Mouse (Mus musculus) liver, embryonic 11.5 days (tissue): ENCODE results near the gene Npvf. TPM values are rescaled to one million over a fixed set of nuclear protein-coding genes. Genes with fewer than 3 reads are reported as not detected.

ENCODE experiments used
- ATAC-seq: fragments of 200-750 bp; cut with Nextera tagmentation; replicated peaks from 2 replicates; pipeline ENCODE4 v1.8.0; 2017; ENCODE audit warnings: moderate number of reproducible peaks, mild to moderate bottlenecking, moderate TSS enrichment, moderate library complexity; ENCODE audit not compliant: low FRiP score
- DNase-seq: peaks from one replicate; pipeline ENCODE4 v3.0.0-alpha.2; 2017; ENCODE audit warnings: low spot score
- H3K27ac ChIP-seq: fragments of 300-500 bp; sonication (generic); 2 replicates; pipeline ENCODE4 v1.5.1; 2014; ENCODE audit warnings: mild to moderate bottlenecking, low read depth, low read length, control low read depth
- H3K27me3 ChIP-seq: fragments of 300-500 bp; sonication (generic); replicated peaks from 2 replicates; pipeline ENCODE4 v1.6.1; 2014; ENCODE audit warnings: low read length, mixed read lengths; ENCODE audit not compliant: control insufficient read depth, insufficient read depth
- H3K36me3 ChIP-seq: fragments of 300-500 bp; sonication (generic); 2 replicates; pipeline ENCODE4 v1.6.1; 2014; ENCODE audit warnings: mild to moderate bottlenecking, low read length, moderate library complexity, mixed read lengths; ENCODE audit not compliant: control insufficient read depth, insufficient read depth
- H3K4me1 ChIP-seq: fragments of 300-500 bp; sonication (generic); replicated peaks from 2 replicates; pipeline ENCODE4 v1.6.1; 2014; ENCODE audit warnings: low read length, mixed read lengths; ENCODE audit not compliant: control insufficient read depth, insufficient read depth
- H3K4me2 ChIP-seq: fragments of 300-500 bp; sonication (generic); 2 replicates; pipeline ENCODE4 v1.6.1; 2014; ENCODE audit warnings: mild to moderate bottlenecking, control low read depth, moderate library complexity
- H3K4me3 ChIP-seq: fragments of 300-500 bp; sonication (generic); 2 replicates; pipeline ENCODE4 v1.5.1; 2014; ENCODE audit warnings: low read depth, low read length, control low read depth
- H3K9ac ChIP-seq: fragments of 300-500 bp; sonication (generic); 2 replicates; pipeline ENCODE4 v1.6.1; 2014; ENCODE audit warnings: low read depth, low read length, control low read depth
- H3K9me3 ChIP-seq: fragments of 300-500 bp; sonication (generic); 2 replicates; pipeline ENCODE4 v1.6.1; 2016; ENCODE audit warnings: low read length, inconsistent platforms, mixed read lengths; ENCODE audit not compliant: control insufficient read depth
- WGBS: fragments of 180-500 bp; shearing (Covaris S2); extraction: QIAGEN DNeasy Blood & Tissue Kit; methylation state at CpG from one replicate; pipeline ENCODE4 v1.1.7; 2014; 5-methylcytosine and 5-hydroxymethylcytosine counted together
- polyA plus RNA-seq: library from polyadenylated mRNA; unstranded; fragments of >200 nt; fragmentation: Nextera tagmentation; extraction: Ambion mirVana; gene quantifications from 2 replicates; pipeline ENCODE4 v1.2.1, GENCODE M21; 2014

Gene Npvf
- polyA plus RNA-seq, 1 experiment from 2014 or later = not detected

DNA sequence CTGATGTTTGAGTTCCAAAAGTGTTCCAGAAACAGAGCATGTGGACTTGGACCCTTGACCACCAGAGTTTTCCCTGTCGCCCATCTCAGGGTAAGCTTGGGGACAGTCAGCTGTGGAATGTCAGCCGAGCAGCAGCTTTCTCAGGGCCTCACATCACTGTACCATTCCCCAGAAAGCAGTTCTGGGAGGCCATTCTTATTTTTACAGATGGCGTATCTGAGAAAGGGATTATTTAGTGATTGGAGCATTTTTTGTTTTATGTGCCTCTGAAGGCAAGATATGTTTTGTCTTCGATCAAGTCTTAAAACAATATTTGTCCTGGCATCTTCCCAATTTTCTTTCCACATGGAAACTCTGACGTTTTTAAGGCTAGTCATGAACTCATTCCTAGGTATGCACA, 12.7 kb upstream of the Npvf start:
- no peak overlapping the region for H3K9ac ChIP-seq
- H3K27ac ChIP-seq = no peak overlapping the region
- no peak overlapping the region for H3K4me3 ChIP-seq
- H3K4me1 ChIP-seq = no peaks in the 10 kb centered on the region; the same call in 1 of the 2 replicates
- DNase-seq (no peak), ATAC-seq (no peak)
- H3K4me2 ChIP-seq = no peak overlapping the region
- 67% methylated on average over 5 of the region's 5 CpGs for WGBS
- no peaks in the 10 kb centered on the region for H3K27me3 ChIP-seq
- H3K9me3 ChIP-seq = no peaks in the 10 kb centered on the region
- H3K36me3 ChIP-seq = no peaks in the 10 kb centered on the region

DNA sequence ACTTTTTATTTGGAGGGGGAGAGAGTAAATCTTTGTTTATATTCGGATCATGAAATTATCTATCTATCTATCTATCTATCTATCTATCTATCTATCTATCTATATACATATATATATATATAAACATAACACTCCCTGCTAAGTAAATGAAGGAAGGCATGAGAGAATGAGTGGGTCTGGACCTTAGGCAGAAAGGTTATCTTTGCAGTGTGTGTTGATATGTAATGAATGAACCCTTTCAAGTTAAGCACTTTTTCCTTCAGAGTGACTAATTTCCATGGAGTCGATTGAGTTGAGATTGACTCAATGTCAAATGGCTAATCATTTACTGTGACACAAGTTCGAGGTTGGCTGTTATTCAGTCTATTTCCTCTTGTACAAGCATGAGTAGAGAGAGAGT, 10.8 kb upstream of the Npvf start:
- DNase-seq = no peak
- no peak overlapping the region for H3K9ac ChIP-seq
- no peaks in the 10 kb centered on the region; the same call in 1 of the 2 replicates for H3K4me1 ChIP-seq
- H3K9me3 ChIP-seq = no peaks in the 10 kb centered on the region
- ATAC-seq = no peak
- H3K27ac ChIP-seq = no peak overlapping the region
- WGBS = 59% methylated on average over 3 of the region's 3 CpGs
- H3K4me3 ChIP-seq = no peak overlapping the region
- H3K4me2 ChIP-seq = no peak overlapping the region
- H3K36me3 ChIP-seq = no peaks in the 10 kb centered on the region
- no peaks in the 10 kb centered on the region for H3K27me3 ChIP-seq

DNA sequence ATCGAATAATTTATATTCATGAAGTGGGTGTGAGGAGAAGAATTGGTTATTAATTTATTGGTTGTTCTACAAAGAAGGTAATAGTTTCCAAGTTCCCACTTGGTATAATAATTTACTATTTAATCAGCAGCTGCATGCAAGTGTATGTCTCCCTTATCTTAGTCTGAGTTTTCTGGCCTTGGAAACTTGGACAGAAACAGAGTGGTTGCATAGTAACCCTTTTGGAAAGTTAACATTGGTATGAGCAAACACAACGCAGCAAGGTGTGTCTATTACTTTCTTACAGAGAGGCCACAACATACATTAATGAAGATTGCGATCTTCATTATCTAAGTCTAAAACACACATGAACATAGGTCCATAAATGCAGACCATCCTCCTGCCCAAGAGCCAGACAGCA, 10.0 kb upstream of the Npvf start:
- Histone ChIP-seq H3K9me3 (no peaks in the 10 kb centered on the region), H3K4me2 (no peak overlapping the region), H3K27me3 (no peaks in the 10 kb centered on the region), H3K27ac (no peak overlapping the region), H3K36me3 (no peaks in the 10 kb centered on the region), H3K4me1 (no peaks in the 10 kb centered on the region; the same call in 1 of the 2 replicates), H3K9ac (no peak overlapping the region), H3K4me3 (no peak overlapping the region)
- WGBS = 83% methylated on average over 3 of the region's 3 CpGs
- DNase-seq (no peak), ATAC-seq (no peak)

DNA sequence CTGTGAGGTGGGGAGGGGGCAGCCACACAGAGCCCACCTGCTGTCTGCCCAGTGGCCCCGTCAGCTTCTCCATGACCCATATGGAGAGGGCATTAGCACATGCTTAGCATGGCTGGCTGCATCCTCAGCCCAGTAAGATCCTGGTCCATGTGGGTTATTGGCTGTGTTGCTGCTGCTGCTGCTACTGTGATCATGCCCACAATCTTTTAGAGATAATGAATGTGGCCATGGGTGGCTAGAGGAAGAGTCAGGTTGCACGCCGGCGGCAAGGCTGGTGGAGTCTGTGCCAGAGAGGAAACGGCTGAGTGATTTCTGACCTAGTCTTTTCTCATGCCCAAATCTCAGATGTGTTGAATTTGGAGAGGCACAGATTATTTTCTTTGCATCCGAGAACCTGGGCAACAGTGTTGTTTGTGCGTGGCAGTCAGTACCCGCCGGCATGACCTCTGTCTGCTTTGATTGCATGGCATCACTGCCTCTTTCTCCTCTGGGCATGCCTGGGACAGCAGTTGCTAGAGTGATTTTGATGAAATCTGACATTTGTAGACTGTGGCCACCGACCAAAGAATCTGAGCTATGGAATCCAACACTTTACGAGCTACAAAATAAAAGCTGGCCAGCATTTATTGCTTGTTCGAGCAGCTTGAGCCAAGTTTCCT, 8.8 kb upstream of the Npvf start:
- H3K9ac ChIP-seq = no peak overlapping the region
- H3K27ac ChIP-seq = no peak overlapping the region
- ATAC-seq = no peak
- no peak for DNase-seq
- no peaks in the 10 kb centered on the region for H3K9me3 ChIP-seq
- WGBS = 75% methylated on average over 12 of the region's 12 CpGs
- no peaks in the 10 kb centered on the region for H3K36me3 ChIP-seq
- H3K4me1 ChIP-seq = no peaks in the 10 kb centered on the region; the same call in 1 of the 2 replicates
- no peaks in the 10 kb centered on the region for H3K27me3 ChIP-seq
- no peak overlapping the region for H3K4me3 ChIP-seq
- no peak overlapping the region for H3K4me2 ChIP-seq

DNA sequence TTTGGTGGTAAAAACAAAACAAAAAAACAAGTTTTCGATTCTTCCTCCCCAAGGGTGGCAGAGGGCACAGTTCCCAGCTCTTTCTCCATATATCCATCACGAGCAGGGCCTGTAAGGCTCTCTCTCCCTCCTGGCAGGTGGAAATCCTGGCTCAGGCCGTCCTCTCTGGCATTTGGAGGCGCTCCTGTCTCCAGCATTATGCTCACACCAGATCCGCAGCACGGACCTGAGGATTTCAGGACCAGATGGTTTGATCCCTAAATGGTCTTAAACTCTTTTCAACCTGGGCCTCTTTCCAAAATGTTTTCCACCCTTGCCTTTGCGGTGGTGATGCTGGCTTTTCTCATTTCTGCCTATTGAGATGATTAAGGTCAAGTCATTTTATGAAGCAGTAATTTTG, 7.5 kb upstream of the Npvf start:
- H3K4me3 ChIP-seq = no peak overlapping the region
- H3K4me1 ChIP-seq = no peaks in the 10 kb centered on the region; the same call in 1 of the 2 replicates
- H3K4me2 ChIP-seq = no peak overlapping the region
- H3K9me3 ChIP-seq = no peaks in the 10 kb centered on the region
- H3K27me3 ChIP-seq = no peaks in the 10 kb centered on the region
- no peak overlapping the region for H3K9ac ChIP-seq
- WGBS = 68% methylated on average over 7 of the region's 7 CpGs
- H3K27ac ChIP-seq = no peak overlapping the region
- no peaks in the 10 kb centered on the region for H3K36me3 ChIP-seq
- DNase-seq (no peak), ATAC-seq (no peak)

DNA sequence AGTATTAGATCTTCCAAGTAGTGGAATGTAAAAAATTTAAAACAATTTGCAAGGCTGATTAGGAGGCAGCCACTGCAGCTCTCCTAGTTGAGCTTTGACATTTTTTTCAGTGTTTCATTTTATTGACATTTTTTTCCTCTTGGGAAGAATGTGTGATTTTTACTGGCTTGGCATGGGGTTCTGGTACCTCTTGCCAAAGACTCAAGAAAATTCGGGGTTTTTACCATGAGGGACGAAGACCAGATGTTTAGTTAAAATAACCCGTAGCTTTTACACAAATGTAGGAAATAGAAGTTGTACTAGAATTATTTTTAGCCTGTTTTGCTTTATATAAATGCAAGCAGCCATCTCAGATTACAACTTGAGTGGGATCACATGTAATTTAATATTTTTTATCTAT, 4.2 kb upstream of the Npvf start:
- Histone ChIP-seq H3K4me2 (no peak overlapping the region), H3K4me3 (no peak overlapping the region), H3K27me3 (no peaks in the 10 kb centered on the region), H3K27ac (no peak overlapping the region), H3K4me1 (no peaks in the 10 kb centered on the region), H3K9me3 (no peaks in the 10 kb centered on the region), H3K36me3 (no peaks in the 10 kb centered on the region), H3K9ac (no peak overlapping the region)
- no peak for ATAC-seq
- DNase-seq = no peak
- WGBS = 74% methylated on average over 3 of the region's 3 CpGs

DNA sequence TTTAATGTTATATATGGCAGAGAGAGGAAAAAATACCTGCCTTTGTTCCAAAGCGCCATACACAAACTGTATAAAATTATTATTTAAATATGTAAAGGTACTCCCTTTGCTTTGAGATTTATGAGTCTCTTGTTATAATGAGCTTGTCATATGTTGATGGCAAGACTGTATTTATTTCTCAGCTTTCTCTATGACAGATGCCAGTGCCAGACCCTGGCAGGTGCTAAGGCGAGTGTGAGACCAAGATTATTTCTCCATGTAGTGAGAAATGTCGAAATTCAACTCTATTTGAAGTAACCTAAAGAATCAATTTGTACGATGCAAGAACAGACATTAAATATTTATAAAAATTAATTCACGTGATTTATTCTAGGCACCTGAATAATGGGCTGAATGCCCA, 3.8 kb upstream of the Npvf start:
- ATAC-seq (no peak), DNase-seq (no peak)
- no peak overlapping the region for H3K27ac ChIP-seq
- WGBS = 82% methylated on average over 5 of the region's 5 CpGs
- H3K9ac ChIP-seq = no peak overlapping the region
- no peaks in the 10 kb centered on the region for H3K27me3 ChIP-seq
- H3K36me3 ChIP-seq = no peaks in the 10 kb centered on the region
- H3K4me3 ChIP-seq = no peak overlapping the region
- no peaks in the 10 kb centered on the region for H3K9me3 ChIP-seq
- no peaks in the 10 kb centered on the region for H3K4me1 ChIP-seq
- H3K4me2 ChIP-seq = no peak overlapping the region

DNA sequence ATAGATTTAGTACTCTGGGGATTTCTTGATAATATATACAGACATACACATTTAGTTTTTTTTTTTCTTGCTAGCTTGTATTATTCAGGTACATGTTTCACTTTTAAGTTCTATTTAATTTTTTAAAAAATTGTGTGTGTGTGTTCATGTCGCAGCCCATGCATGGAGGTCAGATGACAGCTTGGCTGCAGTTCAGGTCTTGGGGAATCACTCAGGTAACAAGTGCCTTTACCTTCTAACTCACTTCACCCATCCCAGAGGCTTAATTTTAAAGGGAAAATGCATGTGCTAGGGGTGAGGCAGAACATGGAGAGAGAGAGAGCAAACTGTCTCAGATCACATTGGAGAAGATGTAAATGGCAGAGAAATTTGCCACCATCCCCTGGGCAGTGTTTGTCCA, 2.2 kb upstream of the Npvf start:
- no peaks in the 10 kb centered on the region for H3K36me3 ChIP-seq
- DNase-seq (no peak), ATAC-seq (no peak)
- 89% methylated on average over 1 of the region's 1 CpGs for WGBS
- H3K4me1 ChIP-seq = no peaks in the 10 kb centered on the region
- no peak overlapping the region for H3K4me3 ChIP-seq
- no peak overlapping the region for H3K27ac ChIP-seq
- no peaks in the 10 kb centered on the region for H3K9me3 ChIP-seq
- no peak overlapping the region for H3K4me2 ChIP-seq
- no peak overlapping the region for H3K9ac ChIP-seq
- H3K27me3 ChIP-seq = no peaks in the 10 kb centered on the region

DNA sequence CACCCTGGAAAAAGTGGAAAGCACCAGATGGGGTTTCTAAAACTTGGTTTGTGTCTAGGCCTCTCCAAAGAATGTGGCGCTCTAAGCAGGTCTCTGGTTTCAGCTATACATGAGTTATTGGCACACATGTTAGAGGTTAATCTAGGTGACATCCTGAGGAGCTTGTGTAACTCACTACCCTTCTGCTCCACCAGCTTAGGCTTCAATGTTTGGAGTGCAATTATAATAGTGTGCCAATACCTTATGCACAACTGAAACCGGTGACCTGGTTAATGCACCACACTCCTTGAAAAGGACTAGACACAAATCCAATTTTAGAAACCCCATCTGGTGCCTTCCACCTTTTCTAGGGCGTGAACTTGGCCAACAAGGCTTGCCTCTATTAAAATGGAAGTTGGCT, 1.7 kb upstream of the Npvf start:
- H3K4me3 ChIP-seq = no peak overlapping the region
- H3K27me3 ChIP-seq = no peaks in the 10 kb centered on the region
- ATAC-seq = no peak
- no peaks in the 10 kb centered on the region for H3K9me3 ChIP-seq
- H3K4me2 ChIP-seq = no peak overlapping the region
- no peak for DNase-seq
- WGBS = 78% methylated on average over 3 of the region's 3 CpGs
- H3K27ac ChIP-seq = no peak overlapping the region
- H3K36me3 ChIP-seq = no peaks in the 10 kb centered on the region
- no peak overlapping the region for H3K9ac ChIP-seq
- H3K4me1 ChIP-seq = no peaks in the 10 kb centered on the region
